In the genomic region with DNA sequence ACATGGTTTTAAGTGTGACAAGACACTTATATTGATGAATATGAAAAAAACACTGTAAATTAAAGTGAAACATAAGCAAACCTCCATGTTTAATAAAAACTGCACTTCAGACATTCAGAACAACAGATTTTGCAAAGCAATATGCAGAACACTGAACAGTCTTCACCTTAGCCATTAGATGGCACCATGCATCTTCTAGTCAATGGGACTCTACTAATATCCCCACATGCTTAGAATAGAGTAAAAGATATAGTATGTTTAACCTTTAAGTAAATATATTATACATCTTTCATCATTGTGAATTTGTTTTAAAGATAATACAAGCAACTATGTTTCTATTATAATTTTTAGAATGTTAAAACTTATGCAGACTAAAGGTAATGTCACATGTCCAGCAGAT, we compare ENCODE assay signal across 10 mouse cellular contexts. TPM values are rescaled to one million over a fixed set of nuclear protein-coding genes. Genes with fewer than 3 reads are reported as not detected.
A peak's percentile ranks its signal among the peaks of the same experiment; 100 is the strongest.
DNase-seq lines count a peak whose midpoint lies in the region; ATAC-seq and TF ChIP-seq lines count a peak whose summit lies in the region.
"Had no signal": no experiment of that assay in that cellular context is flagged by ENCODE, and none has a peak within 500 bp of the region (broad histone marks: within the 10 kb centered on the region; RNA-seq: fewer than 3 reads in every experiment).

No protein-coding gene starts in this region.

- DNase-seq in gastrocnemius, adult 2 months, result no peak
- DNase-seq in gastrocnemius, postnatal 10 days, result no peak
- peak; percentile 64 for DNase-seq in midbrain, postnatal 0 days (ENCODE audit: low spot score)
- DNase-seq in retina, embryonic 14.5 days (ENCODE audit: low spot score), result peak; percentile 53
- no peak for DNase-seq in right cerebral cortex, postnatal 4 days

- H3K36me3 ChIP-seq in midbrain, postnatal 0 days (ENCODE audit: insufficient read depth, low read length), result no peaks in the 10 kb centered on the region
- H3K36me3 ChIP-seq in midbrain, embryonic 15.5 days (replicated peaks), result no peaks in the 10 kb centered on the region
- H3K36me3 ChIP-seq: midbrain, embryonic 10.5 days had no signal

- peak; percentile 80 for TF ChIP-seq CTCF in gastrocnemius, adult 2 months (IDR thresholded peaks at IDR 0.05)
- peak; percentile 79 for TF ChIP-seq CTCF in midbrain, postnatal 0 days (IDR thresholded peaks at IDR 0.05)

- intact Hi-C loops in gastrocnemius, adult 2 months (cut with DNase I), result loop anchor here (1.0 kb wide), 1 partner anchor 125 kb away; no protein-coding TSS in a partner anchor

- H3K4me1 ChIP-seq in midbrain, postnatal 0 days (ENCODE audit: insufficient read depth, low read length), result no peaks in the 10 kb centered on the region
- no peaks in the 10 kb centered on the region for H3K4me1 ChIP-seq in midbrain, embryonic 15.5 days
- H3K4me1 ChIP-seq: midbrain, embryonic 10.5 days had no signal

- H3K27me3 ChIP-seq in midbrain, postnatal 0 days (ENCODE audit: insufficient read depth, low read length), result no peaks in the 10 kb centered on the region
- H3K27me3 ChIP-seq in midbrain, embryonic 15.5 days (replicated peaks), result no peaks in the 10 kb centered on the region

- no peak overlapping the region for H3K4me2 ChIP-seq in midbrain, postnatal 0 days (ENCODE audit: low read depth, low read length, poor library complexity, severe bottlenecking)
- no peak overlapping the region for H3K4me2 ChIP-seq in midbrain, embryonic 15.5 days

- no peak overlapping the region for H3K4me3 ChIP-seq in gastrocnemius, adult 2 months
- H3K4me3 ChIP-seq in midbrain, postnatal 0 days (ENCODE audit: low read depth, low read length), result no peak overlapping the region
- H3K4me3 ChIP-seq in midbrain, embryonic 15.5 days, result no peak overlapping the region
- H3K4me3 ChIP-seq: midbrain, embryonic 10.5 days had no signal

- H3K9me3 ChIP-seq in midbrain, postnatal 0 days (ENCODE audit: low read length), result no peaks in the 10 kb centered on the region
- no peaks in the 10 kb centered on the region for H3K9me3 ChIP-seq in midbrain, embryonic 15.5 days
- H3K9me3 ChIP-seq: midbrain, embryonic 10.5 days had no signal

- no peak overlapping the region for H3K9ac ChIP-seq in midbrain, postnatal 0 days (replicated peaks; ENCODE audit: low read length, poor library complexity, severe bottlenecking)
- no peak overlapping the region for H3K9ac ChIP-seq in midbrain, embryonic 15.5 days

- no peak overlapping the region for H3K27ac ChIP-seq in gastrocnemius, adult 2 months
- H3K27ac ChIP-seq in midbrain, postnatal 0 days (ENCODE audit: low read depth, low read length), result no peak overlapping the region
- no peak overlapping the region for H3K27ac ChIP-seq in midbrain, embryonic 15.5 days
- H3K27ac ChIP-seq: midbrain, embryonic 10.5 days had no signal

- ATAC-seq in midbrain, postnatal 0 days (ENCODE audit: low FRiP score), result no peak
- ATAC-seq in midbrain, embryonic 15.5 days (replicated peaks), result no peak
- ATAC-seq in erythroblast, adult 5-6 weeks (replicated peaks; ENCODE audit: low FRiP score, poor library complexity, severe bottlenecking), result peak; percentile 54; the same call in 1 of the 2 replicates
- ATAC-seq in activated CD4-positive, CD25-positive, alpha-beta regulatory T cell, adult 4 months, result no peak
- ATAC-seq: hindbrain, embryonic 16.5 days had no signal

RNA-seq across cellular contexts. Expression of a gene that starts 34.7 kb away (rescaled TPM):
- under 1 TPM; 0.05 to 0.20 TPM for total RNA-seq in gastrocnemius, adult 2 months (2021)
- under 1 TPM; 0.59 to 0.61 TPM for total RNA-seq in gastrocnemius, postnatal 10 days (2021)
- 11.8 and 14.7 TPM in 2 replicates for total RNA-seq in midbrain, postnatal 0 days (2014; rRNA removed)
- 3.7 and 5.6 TPM in 2 replicates for polyA plus RNA-seq in midbrain, postnatal 0 days (2015; fragmentation: Nextera tagmentation; extraction: Ambion mirVana)
- polyA plus RNA-seq in midbrain, embryonic 15.5 days (2015; fragmentation: Nextera tagmentation; extraction: Ambion mirVana), result 7.8 and 9.1 TPM in 2 replicates
- total RNA-seq in erythroblast, adult 5-6 weeks (2015; ENCODE audit: low replicate concordance), result 17.1 and 18.8 TPM in 2 replicates
- 31.9 and 41.0 TPM in 2 replicates for total RNA-seq in erythroblast, adult 5-6 weeks (2017; ENCODE audit: low replicate concordance)
- polyA plus RNA-seq in activated CD4-positive, CD25-positive, alpha-beta regulatory T cell, adult 4 months (2017; shearing (Covaris generic)), result under 1 TPM; 0.12 to 0.25 TPM

Comparison
In these comparisons a context has a peak if more than half of its experiments do, and no peak if none do; other contexts are left out.
1. DNase-seq: peak in midbrain, postnatal 0 days (single experiment) and retina, embryonic 14.5 days (single experiment); none in gastrocnemius, adult 2 months (single experiment), gastrocnemius, postnatal 10 days (single experiment) and right cerebral cortex, postnatal 4 days (single experiment).